Mouse (Mus musculus): Measurements from ENCODE around the gene Agmo.

- TF ChIP-seq CTCF (IDR thresholded peaks at IDR 0.05; ENCODE audit: low read depth) (no peak), EP300 (IDR thresholded peaks at IDR 0.05; ENCODE audit: low read depth) (no peak)
These were observed 324.6 kb downstream of the Agmo start for GRCm38 (mm10) chr12:37565882-37566596.

Data from liver, postnatal 0 days (tissue).